Mouse (Mus musculus) liver, adult 2 months (tissue): ENCODE data around the gene Parp1.

Experiments
- CTCF ChIP-seq: fragments of 200-500 bp; IDR thresholded peaks from 2 replicates; pipeline ENCODE4 v1.5.1; 2011; ENCODE audit warnings: low read depth, low read length, control low read depth
- POLR2A ChIP-seq: fragments of 200-500 bp; IDR thresholded peaks from 2 replicates; pipeline ENCODE4 v1.6.1; 2011; ENCODE audit warnings: low read length, control low read depth; ENCODE audit not compliant: insufficient read depth; ENCODE audit errors: extremely low read depth

DNA sequence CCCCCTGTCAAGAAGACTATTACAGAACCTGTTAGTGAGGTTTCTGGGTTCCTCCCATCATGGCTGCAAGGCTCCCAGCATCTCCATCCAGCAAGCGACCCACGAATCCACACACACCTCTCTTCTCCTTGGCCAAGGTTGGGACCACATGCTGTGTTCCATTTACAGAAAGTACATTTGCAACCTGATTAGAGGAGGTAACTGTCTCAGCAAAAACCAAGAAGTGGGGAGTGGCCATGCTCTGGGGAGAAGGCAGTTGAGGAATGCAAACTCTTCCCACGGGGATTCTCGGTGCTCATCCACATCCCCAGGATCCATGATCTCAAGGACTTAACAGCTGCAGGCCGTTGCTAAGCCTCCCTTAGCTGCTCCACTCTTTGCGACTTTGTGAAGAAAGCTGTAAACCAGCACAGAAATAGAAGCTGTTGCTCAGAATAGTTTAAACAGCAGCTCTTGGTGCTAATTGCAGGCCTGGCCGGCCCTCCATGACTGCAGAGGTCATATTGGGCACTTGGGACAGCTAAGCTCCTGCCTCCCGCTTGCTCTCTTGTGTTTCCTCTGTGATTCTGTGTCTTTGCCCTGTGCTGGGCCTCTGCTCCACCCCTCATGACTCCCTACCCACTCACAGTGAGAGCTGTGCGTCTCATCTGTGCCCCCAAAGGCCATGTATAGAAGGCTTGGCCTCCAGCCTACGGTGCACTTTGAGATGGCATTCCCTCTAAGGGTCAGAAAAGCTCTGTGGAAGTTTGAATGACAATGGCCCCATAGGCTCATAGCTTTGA, 38.3 kb downstream of the Parp1 start:
- no peak for TF ChIP-seq POLR2A
- no peak for TF ChIP-seq CTCF
